ENCODE assay signal across 8 mouse cellular contexts in the genomic region with DNA sequence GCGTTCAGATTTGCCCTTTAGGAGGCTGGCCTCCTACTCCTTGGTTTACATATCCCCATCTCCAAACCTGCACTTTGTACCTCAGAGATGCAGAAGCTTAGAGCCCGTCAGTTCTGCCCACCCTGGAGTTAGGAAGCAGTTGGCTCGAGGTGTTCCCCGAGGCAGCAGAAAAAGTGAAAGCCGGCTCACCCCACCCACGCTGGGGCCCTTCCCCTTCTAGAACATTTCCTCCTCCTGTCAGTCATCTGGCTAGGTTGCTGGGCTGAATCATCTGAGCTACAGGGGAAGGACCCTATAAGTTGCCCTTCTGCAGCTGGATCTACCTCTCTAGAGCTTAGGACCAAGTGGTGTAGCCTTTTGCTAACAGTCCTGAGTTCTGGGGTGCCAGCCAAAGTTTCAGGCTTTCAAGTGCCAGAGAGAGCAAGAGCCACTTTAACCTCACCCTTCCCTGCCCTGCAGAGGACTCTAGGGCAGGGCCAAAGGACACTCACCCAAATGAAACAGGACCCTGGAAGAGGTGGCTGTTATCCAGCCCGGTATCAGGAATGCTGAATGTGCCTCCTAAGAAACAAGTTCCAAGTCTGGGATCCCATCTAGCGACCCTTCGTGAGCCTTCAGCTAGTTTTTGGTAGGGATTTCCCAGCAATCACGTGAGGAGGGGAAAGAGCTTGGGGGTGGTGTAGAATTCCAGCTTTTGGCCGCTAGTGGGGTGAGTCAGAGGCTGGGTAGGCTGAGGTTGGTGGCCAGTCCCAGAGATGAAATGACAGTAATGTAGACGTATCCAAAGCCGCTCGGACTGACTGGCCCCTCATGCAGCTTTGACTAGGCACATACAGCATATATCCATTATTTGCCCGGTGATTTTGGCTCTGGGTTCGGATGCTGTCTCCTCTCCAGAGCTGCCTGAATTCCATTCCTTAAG. TPM values are rescaled to one million over a fixed set of nuclear protein-coding genes. Genes with fewer than 3 reads are reported as not detected.
DNase-seq lines count a peak whose midpoint lies in the region; ATAC-seq and TF ChIP-seq lines count a peak whose summit lies in the region.

No protein-coding gene starts in this region.

- ATAC-seq in embryonic facial prominence, embryonic 14.5 days (ENCODE audit: low read depth) = peak; percentile 42

- H3K9ac ChIP-seq in embryonic facial prominence, embryonic 14.5 days (ENCODE audit: low read depth, low read length) = peak overlapping the region; percentile 39

- H3K9me3 ChIP-seq in embryonic facial prominence, embryonic 14.5 days (ENCODE audit: control insufficient read depth, low read length) = no peaks in the 10 kb centered on the region
- no peaks in the 10 kb centered on the region for H3K9me3 ChIP-seq in heart, embryonic 10.5 days

- no peaks in the 10 kb centered on the region for H3K27me3 ChIP-seq in embryonic facial prominence, embryonic 14.5 days (replicated peaks; ENCODE audit: control insufficient read depth, insufficient read depth, low read length)
- peaks cover 8% of the 10 kb centered on the region; the same call in 1 of the 2 replicates for H3K27me3 ChIP-seq in heart, embryonic 10.5 days (ENCODE audit: insufficient read depth, poor library complexity, severe bottlenecking)
- no peaks in the 10 kb centered on the region for H3K27me3 ChIP-seq in small intestine, adult 2 months (ENCODE audit: control insufficient read depth, insufficient read depth, low read length)

- DNase-seq in 3T3-L1 (ENCODE audit: low read depth, low spot score) (peak; percentile 95), ES-CJ7 (ENCODE audit: low read depth, low spot score) (peak; percentile 72)
- DNase-seq in embryonic facial prominence, embryonic 14.5 days (ENCODE audit: low spot score) = peak; percentile 77
- DNase-seq in heart, embryonic 10.5 days (ENCODE audit: low spot score) = no peak
- DNase-seq in kidney, adult 8-10 months = peak; percentile 74
- DNase-seq in lung, postnatal 14 days = peak; percentile 71
- no peak for DNase-seq in cerebellum, postnatal 36 days

- TF ChIP-seq POLR2A in small intestine, adult 2 months (IDR thresholded peaks at IDR 0.05; ENCODE audit: low read depth, low read length) = no peak

- 0 out of 2 replicates have a peak, but pooled peaks cover 16% of the 10 kb centered on the region for H3K36me3 ChIP-seq in embryonic facial prominence, embryonic 14.5 days (ENCODE audit: control insufficient read depth, insufficient read depth, low read length)
- peaks cover 21% of the 10 kb centered on the region for H3K36me3 ChIP-seq in heart, embryonic 10.5 days
- H3K36me3 ChIP-seq in small intestine, adult 2 months (ENCODE audit: control insufficient read depth, insufficient read depth, low read length) = peaks cover 3% of the 10 kb centered on the region; the same call in 1 of the 2 replicates

- WGBS in embryonic facial prominence, embryonic 14.5 days = 21% methylated on average over 16 of the region's 16 CpGs
- 30% methylated on average over 16 of the region's 16 CpGs for WGBS in heart, embryonic 10.5 days
- 4% methylated on average over 16 of the region's 16 CpGs for WGBS in small intestine, adult 2 months

- peak overlapping the region; percentile 76 for H3K27ac ChIP-seq in embryonic facial prominence, embryonic 14.5 days (replicated peaks; ENCODE audit: low read depth, low read length)
- H3K27ac ChIP-seq in heart, embryonic 10.5 days = peak overlapping the region; percentile 53
- peak overlapping the region; percentile 73 for H3K27ac ChIP-seq in small intestine, adult 2 months (ENCODE audit: insufficient read depth, low read depth, low read length)

- H3K4me3 ChIP-seq in embryonic facial prominence, embryonic 14.5 days (ENCODE audit: low read depth, low read length) = peak overlapping the region; percentile 74
- peak overlapping the region; percentile 83 for H3K4me3 ChIP-seq in heart, embryonic 10.5 days
- peak overlapping the region; percentile 56 for H3K4me3 ChIP-seq in small intestine, adult 2 months (ENCODE audit: low read depth, low read length)

- peak overlapping the region; percentile 92 for H3K4me2 ChIP-seq in embryonic facial prominence, embryonic 14.5 days (ENCODE audit: low read depth, low read length)

- TF ChIP-seq CTCF in small intestine, adult 2 months (IDR thresholded peaks at IDR 0.05; ENCODE audit: extremely low read depth, insufficient read length, insufficient replicate concordance, low read depth, low read length) = no peak

- H3K4me1 ChIP-seq in embryonic facial prominence, embryonic 14.5 days (ENCODE audit: control insufficient read depth, insufficient read depth, low read length) = peaks cover 10% of the 10 kb centered on the region
- peaks cover 64% of the 10 kb centered on the region for H3K4me1 ChIP-seq in heart, embryonic 10.5 days
- H3K4me1 ChIP-seq in small intestine, adult 2 months (ENCODE audit: control insufficient read depth, insufficient read depth, insufficient read length, low read length) = peaks cover 27% of the 10 kb centered on the region

RNA-seq across cellular contexts. Expression of a gene that starts 0.5 kb away (rescaled TPM):
- polyA plus RNA-seq in embryonic facial prominence, embryonic 14.5 days (2014; fragmentation: Nextera tagmentation; extraction: Ambion mirVana) = 5.5 and 6.2 TPM in 2 replicates
- 1.4 and 1.7 TPM in 2 replicates for polyA plus RNA-seq in heart, embryonic 10.5 days (2016; fragmentation: Nextera tagmentation; extraction: Ambion mirVana)
- polyA plus RNA-seq in small intestine, adult 2 months (2012; rRNA removed) = 13.5 and 19.5 TPM in 2 replicates

RNA-seq across cellular contexts. Expression of a gene that starts 0.5 kb away (rescaled TPM):
- polyA plus RNA-seq in embryonic facial prominence, embryonic 14.5 days (2014; fragmentation: Nextera tagmentation; extraction: Ambion mirVana) = 35.0 and 43.5 TPM in 2 replicates
- 51.3 and 74.6 TPM in 2 replicates for polyA plus RNA-seq in heart, embryonic 10.5 days (2016; fragmentation: Nextera tagmentation; extraction: Ambion mirVana)
- polyA plus RNA-seq in small intestine, adult 2 months (2012; rRNA removed) = 11.1 and 18.3 TPM in 2 replicates

RNA-seq across cellular contexts. Expression of a gene that starts 10.5 kb away (rescaled TPM):
- 0.36 and 0.60 TPM in 2 replicates for polyA plus RNA-seq in embryonic facial prominence, embryonic 14.5 days (2014; fragmentation: Nextera tagmentation; extraction: Ambion mirVana)
- 0.14 and 0.35 TPM in 2 replicates for polyA plus RNA-seq in heart, embryonic 10.5 days (2016; fragmentation: Nextera tagmentation; extraction: Ambion mirVana)
- polyA plus RNA-seq in small intestine, adult 2 months (2012; rRNA removed) = 0.09 and 0.39 TPM in 2 replicates

RNA-seq across cellular contexts. Expression of a gene that starts 23.2 kb away (rescaled TPM):
- 90.2 and 101 TPM in 2 replicates for polyA plus RNA-seq in embryonic facial prominence, embryonic 14.5 days (2014; fragmentation: Nextera tagmentation; extraction: Ambion mirVana)
- polyA plus RNA-seq in heart, embryonic 10.5 days (2016; fragmentation: Nextera tagmentation; extraction: Ambion mirVana) = 135 and 186 TPM in 2 replicates
- polyA plus RNA-seq in small intestine, adult 2 months (2012; rRNA removed) = 20.4 and 21.1 TPM in 2 replicates

RNA-seq across cellular contexts. Expression of a gene that starts 23.5 kb away (rescaled TPM):
- not detected in 2 replicates for polyA plus RNA-seq in embryonic facial prominence, embryonic 14.5 days (2014; fragmentation: Nextera tagmentation; extraction: Ambion mirVana)
- polyA plus RNA-seq in heart, embryonic 10.5 days (2016; fragmentation: Nextera tagmentation; extraction: Ambion mirVana) = not detected in 2 replicates
- not detected in 2 replicates for polyA plus RNA-seq in small intestine, adult 2 months (2012; rRNA removed)

Comparison
In these comparisons a context has a peak if more than half of its experiments do, and no peak if none do; other contexts are left out.
1. DNase-seq: peak in 3T3-L1 (single experiment), ES-CJ7 (single experiment), embryonic facial prominence, embryonic 14.5 days (single experiment), kidney, adult 8-10 months (2 of 2) and lung, postnatal 14 days (single experiment); none in heart, embryonic 10.5 days (single experiment) and cerebellum, postnatal 36 days (0 of 2).
2. Peak in every context shown above with its lines, with median percentiles within 50 percentile points of each other: H3K27ac ChIP-seq and H3K4me3 ChIP-seq.